Mouse (Mus musculus): ENCODE results near the gene 1600014C23Rik.

GRCm38 (mm10) chr17:45700496-45701235 lies 33.0 kb downstream of the 1600014C23Rik start:
- TF ChIP-seq CTCF (IDR thresholded peaks at IDR 0.05) (no peak), EP300 (IDR thresholded peaks at IDR 0.05) (peak; percentile 69)

Measured in lung, postnatal 0 days (tissue).